Mouse (Mus musculus) retina, adult 2 months (tissue): ENCODE results near the gene Nr2f1.
"Not testable (repeated sequence)": the region's sequence is repeated elsewhere in the genome, so short reads cannot be mapped to it uniquely, and the experiment has no call there.

Source experiments
- DNase-seq: peaks from one replicate; pipeline ENCODE4 v3.0.0-alpha.2; 2012; ENCODE audit warnings: low read depth, low spot score

The Nr2f1 gene

DNA sequence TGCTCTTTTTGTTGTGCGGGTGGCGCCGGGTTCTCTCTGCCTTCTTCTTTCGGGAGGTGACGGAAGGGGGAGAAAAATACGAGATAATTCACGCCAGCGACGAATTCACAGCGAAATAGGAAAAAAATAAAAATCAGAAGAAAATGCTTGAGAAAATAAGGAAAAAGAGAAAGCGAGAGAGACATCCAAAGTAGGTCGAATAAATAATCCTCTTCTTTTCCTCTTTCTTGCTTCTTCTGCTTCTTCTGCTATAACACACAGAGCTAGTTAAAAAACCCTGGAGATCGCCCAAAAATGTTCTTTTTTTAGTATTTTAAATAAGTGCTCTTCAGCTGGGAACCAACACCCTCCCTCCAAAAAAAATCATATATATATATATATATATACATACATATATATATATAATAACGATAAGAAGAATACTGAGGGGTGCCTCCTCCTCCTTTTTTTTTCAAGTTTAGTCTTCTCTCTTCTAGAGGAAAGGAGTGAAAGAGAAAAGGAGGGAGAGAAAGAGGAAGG, at the start of gene Nr2f1:
Gene Nr2f1 (minus strand): TSS at position 116 of the 519 bp plus-strand sequence.
- DNase-seq = no peak

DNA sequence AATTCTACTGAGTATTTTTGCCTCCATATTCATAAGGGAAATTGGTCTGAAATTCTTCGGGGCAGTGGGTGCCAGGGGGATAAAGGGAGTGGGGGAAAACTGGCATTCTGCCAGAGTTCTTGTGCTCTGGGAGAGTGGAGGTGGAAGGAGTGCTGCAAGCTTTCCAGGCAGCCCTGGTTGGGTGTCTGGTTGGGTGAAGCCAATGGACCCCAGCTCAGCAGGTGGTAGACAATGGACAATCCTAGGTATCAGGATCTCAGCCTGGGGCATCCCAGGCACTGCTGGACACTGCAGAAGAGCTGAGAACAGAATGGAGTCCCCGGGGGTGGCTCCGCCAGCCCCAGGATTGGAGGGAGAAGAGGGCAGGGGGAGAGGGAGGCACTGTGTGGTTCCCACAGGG, 22.1 kb upstream of the Nr2f1 start:
- DNase-seq = no peak

DNA sequence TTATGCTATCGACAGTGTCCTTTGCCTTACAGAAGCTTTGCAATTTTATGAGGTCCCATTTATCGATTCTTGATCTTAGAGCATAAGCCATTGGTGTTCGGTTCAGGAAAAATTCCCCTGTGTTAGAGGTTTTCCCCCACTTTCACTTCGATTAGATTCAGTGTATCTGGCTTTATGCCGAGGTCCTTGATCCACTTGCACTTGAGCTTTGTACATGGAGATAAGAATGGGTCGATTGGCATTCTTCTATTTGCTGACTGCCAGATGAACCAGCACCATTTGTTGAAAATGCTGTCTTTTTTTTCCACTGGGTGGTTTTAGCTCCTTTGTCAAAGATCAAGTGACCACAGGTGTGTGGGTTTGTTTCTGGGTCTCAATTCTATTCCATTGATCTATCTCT, 20.7 kb upstream of the Nr2f1 start:
- not testable (repeated sequence) for DNase-seq

DNA sequence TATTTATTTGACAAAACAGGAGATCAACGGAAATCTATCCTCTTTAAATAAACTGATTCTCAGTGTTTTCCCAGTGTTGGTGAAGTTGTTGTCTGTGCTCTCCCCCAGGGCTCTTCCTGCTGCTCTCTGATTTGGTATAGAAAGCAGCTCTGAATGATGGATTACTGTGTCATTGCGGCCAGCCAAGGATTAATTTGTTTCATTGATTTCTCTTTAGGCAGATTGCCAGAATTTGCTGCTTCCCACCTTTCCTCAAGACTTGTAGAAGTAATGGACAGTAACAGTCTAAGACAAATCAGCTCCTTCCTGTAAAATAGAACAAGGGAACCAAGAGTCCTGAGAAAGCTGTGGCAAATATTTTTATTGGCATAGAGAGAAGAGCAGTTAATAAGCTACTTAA, 15.7 kb upstream of the Nr2f1 start:
- DNase-seq = no peak

DNA sequence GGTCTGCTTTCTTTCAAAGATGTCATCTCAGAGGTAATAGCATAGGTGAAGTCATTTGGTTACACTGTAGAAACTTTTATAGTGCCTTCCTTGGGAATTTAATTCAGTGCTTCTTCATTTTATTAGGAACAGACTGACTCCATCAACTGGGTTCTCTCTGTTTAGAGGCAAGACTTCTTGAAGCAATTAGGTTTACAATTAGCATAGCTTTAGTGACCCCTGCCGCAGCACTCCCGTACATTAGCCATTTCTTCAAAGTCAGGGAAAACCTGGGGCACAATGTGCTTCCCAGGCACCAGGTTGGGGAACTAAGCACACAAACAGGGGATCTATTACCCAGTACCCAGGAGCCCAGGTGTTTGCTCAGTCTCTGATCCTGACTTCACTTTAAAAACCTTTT, 13.6 kb upstream of the Nr2f1 start:
- no peak for DNase-seq

DNA sequence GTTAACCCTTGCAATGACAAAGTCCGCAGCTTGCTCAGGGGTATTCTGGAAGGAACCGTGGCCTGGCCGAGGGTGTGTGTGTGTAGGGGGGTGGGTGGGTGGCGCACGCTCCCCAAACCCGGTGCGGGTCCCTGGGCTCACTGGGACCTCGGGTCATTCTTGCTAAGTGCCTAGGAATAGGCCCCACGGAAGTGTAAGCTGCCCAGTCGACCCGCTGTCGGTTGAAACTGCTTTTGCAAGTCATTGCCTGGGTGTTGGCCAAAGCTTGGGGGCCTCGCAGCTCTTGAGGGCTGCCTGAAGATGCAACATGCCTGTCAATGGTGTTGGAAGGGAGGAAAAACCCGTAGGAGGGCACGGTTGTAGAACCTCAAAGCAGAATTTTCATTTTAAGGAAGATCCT, 12.6 kb upstream of the Nr2f1 start:
- no peak for DNase-seq

DNA sequence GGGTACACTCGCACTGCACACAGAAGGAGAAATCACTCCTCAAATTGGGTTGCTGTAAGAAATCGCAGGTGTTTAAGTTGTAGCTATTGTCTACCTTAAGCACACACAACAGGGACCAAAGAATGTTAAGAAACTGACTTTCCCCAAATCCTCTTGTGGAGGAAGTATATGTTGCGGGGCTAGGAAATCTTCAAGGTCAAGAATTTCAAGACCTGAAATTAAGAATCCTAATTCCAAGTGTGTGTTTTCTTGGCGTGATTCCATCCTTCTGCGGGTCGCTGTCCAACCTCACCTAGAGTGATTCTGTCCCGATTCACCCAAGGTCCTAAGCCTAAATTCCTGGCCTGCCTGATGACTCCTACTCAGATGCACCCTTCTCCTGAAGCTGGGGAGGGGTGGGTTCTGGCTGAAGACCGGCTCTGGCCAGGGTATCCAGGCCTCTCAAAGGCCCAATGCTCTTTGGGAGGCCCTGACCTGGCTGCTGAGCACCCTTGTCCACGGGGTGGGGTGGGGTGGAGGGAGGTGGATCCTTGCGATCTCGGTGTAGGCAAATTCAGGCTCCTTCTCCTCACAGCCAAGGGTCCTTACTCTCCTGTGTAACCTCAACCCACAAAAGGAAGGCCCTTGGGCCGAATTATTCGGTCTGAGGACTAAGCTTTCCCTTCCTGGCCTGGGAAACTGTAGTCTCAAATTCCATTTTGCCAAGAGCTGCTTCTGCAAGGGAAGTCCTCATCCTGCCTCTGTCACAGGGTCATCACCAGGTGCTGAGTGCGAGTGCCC, 11.9 kb upstream of the Nr2f1 start:
- no peak for DNase-seq

DNA sequence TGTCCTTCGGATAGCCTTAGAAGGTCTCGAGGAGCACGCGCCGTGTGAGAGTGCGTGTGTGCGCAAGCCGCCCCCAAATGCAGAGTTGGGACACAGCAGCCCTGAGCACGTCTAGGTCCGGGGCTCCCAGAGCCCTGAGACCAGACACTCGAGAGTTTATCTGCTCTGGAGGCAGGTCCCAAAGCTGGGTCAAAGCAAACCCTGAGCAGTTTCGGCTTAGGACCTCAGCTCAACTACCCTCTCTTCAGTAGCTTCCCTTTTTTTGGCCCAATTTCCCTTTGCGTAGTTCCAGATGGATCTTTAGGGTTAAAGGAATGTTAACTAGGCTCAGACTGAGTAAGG, 11.2 kb upstream of the Nr2f1 start:
- no peak for DNase-seq

DNA sequence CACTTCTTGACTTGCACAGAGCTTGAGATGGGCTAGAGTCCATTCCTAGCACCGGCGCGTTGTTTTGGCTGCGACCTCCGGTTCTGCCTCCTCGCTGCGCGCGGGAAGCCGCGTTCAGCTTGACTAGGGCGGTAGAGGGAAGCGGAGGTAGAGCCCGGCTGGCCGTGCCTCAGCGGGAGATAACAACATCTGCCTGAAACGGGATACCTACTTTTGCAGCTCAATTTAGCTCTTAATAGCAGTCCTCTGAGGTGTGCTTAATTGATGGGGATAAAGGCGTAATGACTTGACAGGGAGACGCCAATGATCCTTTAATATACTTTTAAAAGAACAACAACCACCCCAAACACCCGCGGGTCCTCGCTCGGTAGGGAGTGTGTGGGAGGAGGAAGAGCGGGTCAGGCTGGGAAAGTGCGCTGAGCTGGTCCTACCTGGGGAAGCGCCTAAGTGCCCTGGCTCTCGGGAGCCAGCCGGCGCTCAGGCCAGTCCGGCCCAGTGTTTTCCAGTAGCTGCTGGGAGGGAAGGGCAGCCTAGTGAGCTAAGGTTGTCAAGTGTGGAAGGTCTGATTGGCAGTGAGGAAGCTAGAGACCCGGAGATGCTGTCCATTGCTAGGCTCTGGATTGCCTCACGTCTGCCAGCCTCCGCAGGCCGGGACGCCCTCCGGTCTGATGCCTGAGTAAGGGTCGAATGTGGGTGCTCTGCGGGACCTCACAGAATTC, 10.6 kb upstream of the Nr2f1 start:
- DNase-seq = no peak

DNA sequence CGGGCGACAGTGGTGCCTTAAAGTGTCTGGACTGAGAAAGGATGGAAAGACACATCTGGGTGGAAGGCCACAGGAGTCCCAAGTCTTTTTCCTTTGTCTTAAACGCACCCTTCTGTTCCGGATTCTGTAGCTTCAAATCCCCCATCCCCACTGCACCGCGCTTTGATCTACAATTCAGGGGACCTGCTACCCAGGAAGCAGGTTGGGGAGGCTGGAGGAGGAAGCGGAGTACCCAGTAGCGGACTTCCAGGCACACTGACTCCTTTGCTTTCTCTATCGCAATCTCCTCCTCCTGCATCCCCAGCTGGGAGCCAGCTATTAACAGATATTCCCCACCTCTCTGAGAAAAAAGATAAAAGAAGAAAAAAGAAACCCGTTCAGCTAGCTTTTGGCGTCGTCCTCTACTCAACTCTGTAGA, 10.1 kb upstream of the Nr2f1 start:
- no peak for DNase-seq

DNA sequence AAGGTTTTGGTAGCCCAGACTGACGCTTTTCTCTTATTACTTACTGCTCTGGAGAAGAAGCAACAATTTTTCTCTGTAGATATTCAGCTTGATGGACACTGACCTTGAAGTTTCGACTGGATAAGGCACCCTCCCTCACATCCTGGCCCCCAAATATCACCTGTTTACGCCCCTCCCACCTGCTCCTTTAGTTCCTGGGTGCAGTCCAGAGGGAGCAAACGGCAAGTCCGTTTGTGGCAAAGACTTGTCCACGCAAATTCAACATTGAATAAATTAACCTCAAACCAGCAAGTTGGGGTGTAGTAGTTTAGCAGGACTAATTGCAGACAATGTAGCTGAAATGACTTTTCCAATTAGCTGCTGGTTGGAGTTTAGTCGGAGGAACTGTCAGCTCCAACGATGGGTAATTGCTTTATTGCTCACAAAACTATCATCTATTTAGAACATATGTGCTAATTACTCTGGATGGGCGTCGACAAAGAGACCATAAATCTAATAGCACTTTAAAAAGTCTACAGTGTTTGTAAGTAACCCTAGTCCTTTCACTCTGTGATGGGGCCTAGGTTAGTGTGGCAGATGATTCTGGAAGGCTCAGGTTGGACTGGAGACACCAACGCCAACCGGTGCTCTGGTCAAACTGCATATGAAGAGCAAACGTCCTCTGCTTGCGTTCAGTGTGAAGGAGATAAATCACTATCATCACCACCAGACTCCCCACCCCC, 9.3 kb upstream of the Nr2f1 start:
- no peak for DNase-seq

DNA sequence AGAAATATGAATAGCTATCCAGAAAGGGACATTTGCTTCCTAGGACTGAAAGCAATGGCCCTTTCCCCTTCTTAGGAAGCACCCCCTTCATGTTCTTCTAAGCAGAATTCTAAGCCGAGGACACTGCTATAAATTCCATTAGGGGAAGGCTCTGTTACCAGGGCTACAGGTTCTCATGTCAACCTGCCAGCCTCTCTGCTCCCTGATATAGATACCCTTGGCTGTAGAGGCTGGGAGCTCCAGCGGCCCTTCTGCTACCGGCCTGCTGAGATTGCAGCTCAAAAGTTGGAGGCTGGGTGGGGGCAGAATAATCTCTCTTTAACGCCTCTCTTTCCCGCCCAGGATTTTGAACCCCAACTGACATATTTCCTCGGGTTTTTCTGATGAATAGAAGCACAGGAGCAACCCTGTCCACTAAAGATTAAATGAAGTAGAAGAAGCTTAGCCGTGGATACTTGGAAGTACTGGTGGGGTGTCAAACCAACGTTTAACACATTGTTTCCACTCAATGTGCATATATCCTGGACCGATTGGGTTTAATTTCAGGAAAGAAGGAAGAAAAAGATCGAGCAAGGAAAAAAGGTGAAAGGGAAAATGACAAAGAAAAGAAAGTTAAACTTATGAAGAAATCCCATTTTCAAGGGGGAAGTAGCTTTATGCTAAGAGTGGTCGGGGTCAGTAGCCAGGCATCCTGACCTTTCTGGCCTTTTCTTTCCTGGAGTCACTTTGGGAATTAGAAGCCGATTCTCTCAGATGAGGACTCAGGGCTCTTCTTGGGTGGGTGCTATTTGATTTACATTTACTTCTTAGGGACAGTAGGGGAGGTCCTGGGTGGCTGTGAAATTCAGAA, 8.5 kb upstream of the Nr2f1 start:
- no peak for DNase-seq

DNA sequence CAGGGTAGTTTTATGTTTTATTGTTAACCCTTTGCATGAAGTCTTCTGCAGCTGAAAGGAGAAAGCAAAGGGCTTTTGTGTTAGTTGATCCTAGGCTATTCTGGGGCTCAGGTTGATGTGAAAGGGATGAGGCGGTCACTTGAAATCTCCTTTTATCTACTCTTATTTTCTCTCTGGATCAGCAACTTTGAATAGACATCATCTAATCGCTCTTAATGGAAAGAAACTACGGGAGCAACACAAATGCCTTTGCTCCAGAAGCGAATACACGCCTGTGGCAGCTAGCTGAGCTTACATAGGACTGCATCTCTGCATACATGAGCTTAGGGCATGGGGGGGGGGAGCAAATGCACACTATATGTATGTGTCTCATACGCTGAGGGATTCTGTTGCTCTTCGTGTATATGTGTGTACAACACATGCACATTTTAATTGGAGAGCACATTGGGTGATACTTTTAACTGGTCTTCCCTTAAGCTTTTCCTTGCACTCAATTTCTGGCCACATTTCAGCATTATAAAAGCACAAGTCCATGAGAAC, 7.4 kb upstream of the Nr2f1 start:
- no peak for DNase-seq

DNA sequence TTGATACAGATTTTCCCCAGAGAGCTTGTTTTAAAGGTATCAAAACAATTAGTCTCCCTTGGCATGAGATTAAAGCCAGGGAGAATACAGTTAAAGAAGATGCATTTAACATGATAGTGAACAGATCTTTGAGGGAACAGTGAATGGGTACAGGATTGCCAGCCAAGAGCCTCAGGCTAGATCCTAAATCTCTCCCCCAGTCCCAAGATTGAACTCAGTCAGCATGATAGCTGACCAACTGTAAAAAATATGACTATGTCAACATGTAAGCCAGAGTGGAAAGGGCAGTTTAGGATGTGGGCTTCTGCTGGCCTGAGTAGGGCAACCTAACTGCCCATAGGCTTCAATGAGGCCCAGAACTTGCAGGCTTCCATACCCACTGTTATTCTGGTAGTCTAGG, 5.9 kb upstream of the Nr2f1 start:
- no peak for DNase-seq

DNA sequence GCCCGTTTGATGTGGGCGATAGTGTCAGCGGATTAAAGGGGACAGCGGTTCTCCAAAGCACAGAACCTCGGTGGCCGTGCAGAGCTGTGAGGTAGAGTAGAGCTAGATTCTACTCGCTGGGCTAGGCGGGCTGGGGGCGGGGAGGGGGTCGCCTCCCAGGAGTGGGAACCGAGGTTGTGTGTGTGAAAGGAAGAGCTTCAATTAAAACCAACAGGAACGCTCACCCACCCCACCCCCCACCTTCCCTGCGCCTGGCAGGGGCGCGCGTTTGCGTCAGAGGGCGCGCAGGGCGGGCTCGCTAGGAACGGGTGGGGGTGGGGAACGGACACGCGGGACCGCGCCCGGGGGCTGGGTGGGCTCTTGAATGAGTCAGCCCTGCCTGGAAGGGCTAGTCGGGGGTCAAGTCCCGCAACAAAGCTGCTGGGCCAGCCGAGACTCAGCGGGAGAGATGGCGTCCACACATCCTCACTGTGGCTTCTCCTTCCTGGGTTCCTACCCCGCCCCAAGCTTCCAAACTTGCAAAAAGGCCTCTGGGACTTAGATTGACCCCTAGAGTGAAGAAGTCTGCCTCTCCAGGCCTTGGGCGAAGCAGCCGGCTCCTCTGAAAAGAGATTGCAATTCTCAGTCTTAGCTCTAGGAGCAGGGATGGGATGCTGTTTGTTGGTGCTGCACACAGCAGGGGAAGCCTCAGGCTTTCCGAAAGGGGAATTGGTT, 3.9 kb upstream of the Nr2f1 start:
- DNase-seq = no peak

DNA sequence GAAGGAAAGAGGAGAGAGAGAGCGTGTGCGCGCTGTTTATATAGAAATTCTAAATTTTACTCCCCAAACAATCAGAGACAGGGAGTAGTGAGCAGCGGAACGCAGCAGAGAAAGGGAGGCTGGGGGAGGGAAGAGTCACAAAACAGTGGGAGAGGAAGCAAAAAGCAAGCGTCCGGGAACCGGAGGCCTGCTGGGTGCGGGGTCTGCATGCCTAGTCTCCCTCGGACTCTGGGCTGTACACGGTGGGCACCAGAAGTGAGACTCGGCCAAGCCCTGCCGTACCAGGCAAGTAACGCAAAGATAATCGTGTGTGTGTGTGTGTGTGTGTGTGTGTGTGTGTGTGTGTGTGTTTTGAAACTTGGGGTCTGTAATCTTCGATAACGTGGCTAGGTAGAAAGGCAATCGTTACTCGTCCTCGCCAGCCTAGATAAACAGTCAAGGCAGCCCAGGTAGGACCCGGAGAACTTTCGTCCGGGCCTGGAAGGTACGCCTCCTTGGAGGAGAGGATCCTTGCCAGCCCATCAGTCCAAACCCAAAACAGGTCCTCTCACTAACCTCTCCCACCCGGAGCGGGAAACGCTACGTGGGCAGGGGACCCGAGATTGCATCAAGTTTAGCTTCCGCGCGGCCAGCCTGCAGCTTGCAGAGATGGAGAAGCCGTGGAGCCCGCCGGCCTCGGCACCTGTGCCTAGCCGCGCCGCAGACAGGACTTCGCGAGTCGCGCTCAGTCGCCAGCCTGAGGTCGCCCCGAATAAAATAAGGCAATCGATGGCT, 3.2 kb upstream of the Nr2f1 start:
- DNase-seq = no peak

DNA sequence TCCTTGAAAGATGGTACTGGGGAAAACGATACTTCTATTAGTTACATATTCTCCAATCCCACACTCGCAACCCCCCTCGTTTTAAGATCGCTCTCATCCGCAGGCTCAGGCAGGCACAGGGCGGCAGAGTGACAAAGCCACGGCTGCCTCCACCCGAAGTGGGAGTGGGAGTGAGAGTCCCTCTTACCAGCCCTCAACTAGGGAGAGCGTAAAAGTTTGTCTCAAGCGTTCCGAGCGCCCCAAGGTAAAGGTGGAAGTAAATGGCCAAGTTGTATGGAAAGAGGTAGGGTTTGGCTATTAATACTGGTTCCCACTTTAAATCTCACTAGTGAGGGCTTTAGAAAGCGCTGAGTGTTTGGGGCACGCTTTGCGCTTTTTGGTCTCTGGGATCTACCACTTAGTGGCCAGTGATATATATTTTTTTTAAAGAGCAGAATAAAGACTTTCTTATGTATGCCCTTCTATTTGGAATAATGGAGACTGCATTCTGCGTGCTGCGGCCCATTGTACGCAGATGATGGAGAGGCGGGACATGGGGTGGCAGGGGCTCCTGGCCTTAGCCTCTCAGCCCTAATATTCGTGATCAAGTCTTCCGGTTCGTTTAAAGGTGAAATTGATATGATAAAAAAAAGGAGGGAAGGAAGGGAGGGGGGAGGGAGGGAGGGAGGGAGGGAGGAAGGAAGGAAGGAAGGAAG, 2.5 kb upstream of the Nr2f1 start:
- DNase-seq = no peak

DNA sequence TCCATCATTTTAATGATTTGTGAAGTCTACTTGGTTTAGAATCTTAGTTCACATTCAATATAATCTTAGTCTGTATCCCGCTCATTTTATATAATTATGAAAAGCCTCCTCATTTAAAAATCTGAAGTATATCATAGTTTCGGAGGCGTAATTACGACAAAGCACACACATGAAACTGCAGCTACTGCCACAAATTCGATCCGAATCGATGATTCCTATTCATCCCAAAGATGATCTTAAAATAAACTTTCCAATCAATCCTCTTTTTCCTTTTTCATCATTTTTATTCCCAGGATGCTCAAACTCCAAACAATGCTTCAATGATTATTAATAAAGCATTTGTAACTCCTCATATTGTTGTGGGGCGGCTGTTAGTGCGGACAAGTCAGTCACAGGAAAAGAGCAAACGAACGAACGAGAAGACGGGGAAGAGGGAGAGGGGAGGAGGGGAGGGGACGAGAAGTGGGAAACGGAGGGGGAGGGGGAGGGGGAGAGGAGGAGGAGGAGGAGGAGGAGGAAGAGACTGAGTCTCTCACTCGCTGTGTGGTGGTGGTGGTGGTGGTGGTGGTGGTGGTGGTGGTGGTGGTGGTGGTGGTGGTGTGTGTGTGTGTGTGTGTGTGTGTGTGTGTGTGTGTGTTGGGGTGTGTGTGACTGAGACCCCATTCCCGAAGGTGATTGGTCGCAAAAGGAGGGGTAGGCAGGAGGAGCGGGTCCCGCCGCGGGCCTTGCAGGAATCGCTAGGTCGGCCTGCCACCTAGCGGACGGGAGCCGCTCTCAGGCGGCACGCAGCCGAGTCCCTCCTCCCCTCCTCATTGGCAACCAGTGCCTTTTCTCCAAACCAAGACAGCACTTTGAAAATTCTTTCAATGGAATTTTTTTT, 1.7 kb upstream of the Nr2f1 start:
- DNase-seq = no peak
